Mouse (Mus musculus) heart, embryonic 14.5 days (tissue): ENCODE measurements around the gene Birc6. TPM values are rescaled to one million over a fixed set of nuclear protein-coding genes. Genes with fewer than 3 reads are reported as not detected.

Experiments
- ATAC-seq: fragments of 200-750 bp; cut with Nextera tagmentation; 2 replicates; pipeline ENCODE4 v1.8.0; 2017; ENCODE audit warnings: low read depth, moderate TSS enrichment; ENCODE audit not compliant: insufficient number of reproducible peaks, insufficient read depth, low FRiP score
- H3K27ac ChIP-seq, 2 experiments: fragments of 200-500 bp in 1 of 2; fragments of 300-500 bp in 1 of 2; sonication (generic) in 1 of 2; replicated peaks in 1 of 2; 2 replicates each; pipeline ENCODE4 v1.5.1; 2012 to 2014; ENCODE audit warnings: low read depth in 2 of 2, low read length in 2 of 2, control low read depth in 1 of 2, mild to moderate bottlenecking in 1 of 2, mixed read lengths in 1 of 2; ENCODE audit not compliant: control insufficient read depth in 1 of 2, insufficient read depth in 1 of 2
- H3K27me3 ChIP-seq: fragments of 300-500 bp; sonication (generic); 2 replicates; pipeline ENCODE4 v1.6.1; 2014; ENCODE audit warnings: mild to moderate bottlenecking, low read length, control low read depth; ENCODE audit not compliant: control insufficient read depth, insufficient read depth
- H3K36me3 ChIP-seq: fragments of 300-500 bp; sonication (generic); 2 replicates; pipeline ENCODE4 v1.6.1; 2014; ENCODE audit warnings: mild to moderate bottlenecking, control low read depth, low read length, mixed read lengths; ENCODE audit not compliant: control insufficient read depth, insufficient read depth
- H3K4me1 ChIP-seq, 2 experiments: fragments of 200-500 bp in 1 of 2; fragments of 300-500 bp in 1 of 2; sonication (generic) in 1 of 2; 2 replicates each; pipeline ENCODE4 v1.6.1; 2012 to 2014; ENCODE audit warnings: low read length in 2 of 2, control low read depth in 1 of 2, mixed read lengths in 1 of 2; ENCODE audit not compliant: control insufficient read depth in 2 of 2, insufficient read depth in 2 of 2
- H3K4me2 ChIP-seq: fragments of 300-500 bp; sonication (generic); 2 replicates; pipeline ENCODE4 v1.6.1; 2014; ENCODE audit warnings: mild to moderate bottlenecking, low read length
- H3K4me3 ChIP-seq, 2 experiments: fragments of 200-500 bp in 1 of 2; fragments of 300-500 bp in 1 of 2; sonication (generic) in 1 of 2; 2 replicates each; pipeline ENCODE4 v1.5.1; 2012 to 2014; ENCODE audit warnings: low read length in 2 of 2, mild to moderate bottlenecking in 2 of 2, control low read depth in 1 of 2, low read depth in 1 of 2, moderate library complexity in 1 of 2; ENCODE audit not compliant: control insufficient read depth in 1 of 2, insufficient read depth in 1 of 2
- H3K9ac ChIP-seq: fragments of 300-500 bp; sonication (generic); 2 replicates; pipeline ENCODE4 v1.6.1; 2014; ENCODE audit warnings: mild to moderate bottlenecking, low read length
- H3K9me3 ChIP-seq: fragments of 300-500 bp; sonication (generic); 2 replicates; pipeline ENCODE4 v1.6.1; 2016; ENCODE audit warnings: low read length, control low read depth; ENCODE audit not compliant: control insufficient read depth
- WGBS: fragments of 180-500 bp; shearing (Covaris S2); extraction: QIAGEN DNeasy Blood & Tissue Kit; methylation state at CpG from one replicate; pipeline ENCODE4 v1.1.7; 2014; 5-methylcytosine and 5-hydroxymethylcytosine counted together
- polyA plus RNA-seq: library from polyadenylated mRNA; unstranded; fragments of >200 nt; fragmentation: Nextera tagmentation; extraction: Ambion mirVana; gene quantifications from 2 replicates; pipeline ENCODE4 v1.2.1, GENCODE M21; 2014

Gene Birc6
- polyA plus RNA-seq, 1 experiment from 2014 or later, result 75.3 TPM

- 81% methylated on average over 3 of the region's 3 CpGs for WGBS
- peaks cover 83% of the 10 kb centered on the region for H3K36me3 ChIP-seq
Measured at GRCm38 (mm10) chr17:74630798-74631197, 102.7 kb downstream of the Birc6 start.

GRCm38 (mm10) chr17:74642445-74642844, 114.3 kb downstream of the Birc6 start:
- Histone ChIP-seq H3K4me2 (no peak overlapping the region), H3K9me3 (no peaks in the 10 kb centered on the region), H3K36me3 (peaks cover 91% of the 10 kb centered on the region), H3K4me1 (no peaks in the 10 kb centered on the region), H3K27me3 (no peaks in the 10 kb centered on the region), H3K9ac (no peak overlapping the region), H3K4me3 (no peak overlapping the region), H3K27ac (no peak overlapping the region)
- ATAC-seq, result no peak

More at GRCm38 (mm10) chr17:74630798-74631197, 102.7 kb downstream of the Birc6 start:
- no peaks in the 10 kb centered on the region for H3K4me1 ChIP-seq
- H3K4me2 ChIP-seq, result no peak overlapping the region
- H3K9me3 ChIP-seq, result no peaks in the 10 kb centered on the region
- no peak overlapping the region for H3K4me3 ChIP-seq
- no peaks in the 10 kb centered on the region for H3K27me3 ChIP-seq
- ATAC-seq, result no peak
- no peak overlapping the region for H3K27ac ChIP-seq
- H3K9ac ChIP-seq, result no peak overlapping the region

DNA sequence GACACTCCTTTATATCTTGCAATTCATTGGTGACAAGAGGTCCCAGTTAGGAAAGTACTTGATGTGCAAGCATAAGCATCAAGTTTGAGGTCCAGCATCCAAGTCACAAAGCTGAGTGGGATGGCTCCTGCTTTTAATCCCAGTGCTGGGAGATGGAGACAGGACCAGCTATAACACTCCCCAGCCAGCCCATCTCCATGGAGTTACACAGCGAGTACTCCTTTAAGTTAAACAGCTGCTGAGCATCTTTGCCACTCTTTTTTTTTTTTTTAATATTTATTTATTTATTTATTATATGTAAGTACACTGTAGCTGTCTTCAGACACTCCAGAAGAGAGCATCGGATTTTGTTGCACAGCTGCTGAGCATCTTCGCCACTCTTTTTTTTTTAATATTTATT, 130.3 kb downstream of the Birc6 start:
- Histone ChIP-seq H3K9ac (no peak overlapping the region), H3K4me1 (no peaks in the 10 kb centered on the region), H3K27me3 (no peaks in the 10 kb centered on the region), H3K4me2 (no peak overlapping the region), H3K9me3 (no peaks in the 10 kb centered on the region), H3K27ac (no peak overlapping the region), H3K4me3 (no peak overlapping the region), H3K36me3 (peaks cover 84% of the 10 kb centered on the region)
- 92% methylated on average over 3 of the region's 3 CpGs for WGBS
- no peak for ATAC-seq

DNA sequence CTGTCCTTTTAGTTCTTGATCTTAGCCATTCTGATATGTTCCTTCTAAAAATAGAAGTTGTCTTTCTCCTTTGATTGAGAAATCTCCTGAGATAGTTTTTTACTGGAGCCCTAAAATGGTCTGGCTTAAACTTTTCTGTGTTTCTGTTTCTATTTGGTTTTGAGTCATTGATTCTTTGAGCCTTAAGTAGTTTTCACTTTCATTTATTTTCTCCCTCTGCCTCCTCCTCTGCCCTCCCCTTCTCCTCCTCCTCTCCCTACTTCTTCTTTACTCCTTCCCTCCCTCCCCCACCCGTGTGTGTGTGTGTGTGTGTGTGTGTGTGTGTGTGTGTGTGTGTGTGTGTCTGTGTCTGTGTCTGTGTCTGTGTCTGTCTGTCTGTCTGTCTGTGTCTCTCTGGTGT, 139.9 kb downstream of the Birc6 start:
- H3K9me3 ChIP-seq, result no peaks in the 10 kb centered on the region
- H3K4me1 ChIP-seq, result peaks cover 0 to 5% of the 10 kb centered on the region in 2 experiments; a peak in 2 of 4 replicates
- no peaks in the 10 kb centered on the region for H3K27me3 ChIP-seq
- no CpG with 5 or more reads among the region's 1 CpGs for WGBS
- H3K4me3 ChIP-seq, result no peak overlapping the region
- H3K27ac ChIP-seq, result no peak overlapping the region
- no peak overlapping the region for H3K9ac ChIP-seq
- H3K36me3 ChIP-seq, result peaks cover 80% of the 10 kb centered on the region
- no peak for ATAC-seq
- H3K4me2 ChIP-seq, result no peak overlapping the region

GRCm38 (mm10) chr17:74670031-74670430, 141.9 kb downstream of the Birc6 start:
- 93% methylated on average over 13 of the region's 13 CpGs for WGBS
- peaks cover 0 to 5% of the 10 kb centered on the region in 2 experiments; a peak in 2 of 4 replicates for H3K4me1 ChIP-seq
- ATAC-seq, result no peak
- H3K4me3 ChIP-seq, result no peak overlapping the region
- peaks cover 75% of the 10 kb centered on the region for H3K36me3 ChIP-seq
- H3K4me2 ChIP-seq, result no peak overlapping the region
- H3K9me3 ChIP-seq, result no peaks in the 10 kb centered on the region
- no peaks in the 10 kb centered on the region for H3K27me3 ChIP-seq
- no peak overlapping the region for H3K27ac ChIP-seq
- no peak overlapping the region for H3K9ac ChIP-seq

DNA sequence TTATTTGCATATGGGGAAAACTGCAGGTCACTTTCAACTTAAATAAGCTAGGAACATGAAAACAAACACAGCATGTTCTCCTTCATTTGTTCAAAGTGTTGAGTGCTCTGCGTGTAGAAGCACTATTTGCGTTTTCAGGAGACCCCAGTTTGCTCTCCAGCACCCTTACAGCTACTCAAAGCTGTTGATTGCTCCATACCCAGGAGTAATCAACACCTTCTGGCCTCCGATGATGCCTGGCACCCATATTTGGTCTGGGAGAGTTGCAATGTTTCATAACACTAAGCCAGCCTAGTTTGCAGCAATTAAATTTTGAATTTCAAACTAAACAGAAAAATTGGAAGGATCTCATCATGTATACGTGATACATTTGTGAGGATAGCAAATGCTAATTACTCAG, 144.4 kb downstream of the Birc6 start:
- H3K4me3 ChIP-seq, result no peak overlapping the region
- no peak overlapping the region for H3K4me2 ChIP-seq
- peaks cover 0 to 5% of the 10 kb centered on the region in 2 experiments; a peak in 2 of 4 replicates for H3K4me1 ChIP-seq
- no peak overlapping the region for H3K9ac ChIP-seq
- H3K27ac ChIP-seq, result no peak overlapping the region
- H3K27me3 ChIP-seq, result no peaks in the 10 kb centered on the region
- peaks cover 79% of the 10 kb centered on the region for H3K36me3 ChIP-seq
- WGBS, result 51% methylated on average over 4 of the region's 4 CpGs
- ATAC-seq, result no peak
- no peaks in the 10 kb centered on the region for H3K9me3 ChIP-seq

DNA sequence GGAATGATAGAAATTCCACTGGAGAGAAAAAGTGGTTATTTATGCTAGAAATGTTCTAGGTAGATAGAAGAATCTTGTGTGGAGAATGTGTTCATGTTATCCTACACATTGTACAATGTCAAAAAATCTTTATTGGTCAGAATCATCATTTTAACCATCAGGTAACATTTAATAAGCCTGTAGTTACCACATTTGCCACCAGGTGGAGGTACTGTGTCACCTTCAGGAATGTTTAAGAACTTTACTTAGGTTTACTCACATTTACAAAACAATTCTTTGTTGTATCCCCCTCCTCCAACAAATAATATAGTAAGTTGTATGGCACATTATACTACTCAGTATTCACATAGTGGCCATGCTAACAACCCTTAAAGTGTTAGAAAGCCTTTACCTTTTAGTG, 145.2 kb downstream of the Birc6 start:
- no peak for ATAC-seq

DNA sequence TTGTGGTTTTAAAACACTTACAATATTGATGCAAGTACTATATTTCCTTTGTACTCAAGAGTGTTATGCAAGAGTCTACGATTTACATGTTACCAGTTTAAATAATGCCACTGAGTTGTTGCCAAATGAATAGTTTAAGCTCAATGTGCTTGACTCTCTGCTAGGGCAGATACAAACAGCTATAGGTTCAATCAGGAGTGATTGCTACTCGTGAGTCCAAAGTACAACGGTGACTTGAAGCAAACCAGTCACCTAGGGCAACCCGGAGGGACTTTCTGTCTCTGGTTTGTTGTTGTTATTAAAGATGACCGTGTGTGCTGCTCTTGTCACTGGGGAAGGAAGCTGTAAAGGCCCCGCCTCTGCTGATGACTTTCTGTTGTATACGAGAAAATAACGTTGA, 150.0 kb downstream of the Birc6 start:
- H3K4me3 ChIP-seq, result no peak overlapping the region
- H3K9me3 ChIP-seq, result no peaks in the 10 kb centered on the region
- ATAC-seq, result no peak
- no peak overlapping the region for H3K9ac ChIP-seq
- WGBS, result 93% methylated on average over 8 of the region's 8 CpGs
- no peak overlapping the region for H3K27ac ChIP-seq
- no peaks in the 10 kb centered on the region for H3K4me1 ChIP-seq
- no peaks in the 10 kb centered on the region for H3K27me3 ChIP-seq
- peaks cover 66% of the 10 kb centered on the region for H3K36me3 ChIP-seq
- no peak overlapping the region for H3K4me2 ChIP-seq

More for the DNA sequence above, 145.2 kb downstream of the Birc6 start:
- H3K27me3 ChIP-seq, result no peaks in the 10 kb centered on the region
- H3K4me3 ChIP-seq, result no peak overlapping the region
- H3K36me3 ChIP-seq, result peaks cover 86% of the 10 kb centered on the region
- peaks cover 0 to 5% of the 10 kb centered on the region in 2 experiments; a peak in 2 of 4 replicates for H3K4me1 ChIP-seq
- no peak overlapping the region for H3K4me2 ChIP-seq
- H3K9ac ChIP-seq, result no peak overlapping the region
- no peaks in the 10 kb centered on the region for H3K9me3 ChIP-seq
- H3K27ac ChIP-seq, result no peak overlapping the region
